17 mouse cellular contexts compared by ENCODE assay signal in genomic region chr2:178624907-178625306, GRCm38 (mm10).
"Had no signal": no experiment of that assay in that cellular context is flagged by ENCODE, and none has a peak within 500 bp of the region (broad histone marks: within the 10 kb centered on the region; RNA-seq: fewer than 3 reads in every experiment).

No protein-coding gene starts in this region.

- H3K4me3 ChIP-seq: midbrain, embryonic 10.5 days; midbrain, embryonic 13.5 days; myocyte; neural tube, embryonic 13.5 days; neural tube, embryonic 15.5 days; stomach, embryonic 15.5 days had no signal

- DNase-seq: lung, adult 18-20 months; lung, embryonic 14.5 days; lung, postnatal 10 days; lung, postnatal 4 days; retina, postnatal 1 day; right cerebral cortex, postnatal 14 days; thymus, adult 2 months; thymus, postnatal 25 days; thymus, postnatal 4 days had no signal

- H3K9ac ChIP-seq: lung, embryonic 14.5 days; midbrain, embryonic 13.5 days; neural tube, embryonic 13.5 days; neural tube, embryonic 15.5 days; stomach, embryonic 15.5 days had no signal

- H3K9me3 ChIP-seq: midbrain, embryonic 10.5 days; midbrain, embryonic 13.5 days; neural tube, embryonic 13.5 days; neural tube, embryonic 15.5 days; stomach, embryonic 15.5 days had no signal

- H3K4me2 ChIP-seq: lung, embryonic 14.5 days; midbrain, embryonic 13.5 days; neural tube, embryonic 13.5 days; neural tube, embryonic 15.5 days; stomach, embryonic 15.5 days had no signal

- H3K27ac ChIP-seq: midbrain, embryonic 10.5 days; neural tube, embryonic 13.5 days; neural tube, embryonic 15.5 days; stomach, embryonic 15.5 days; stomach, postnatal 0 days had no signal

- H3K36me3 ChIP-seq: midbrain, embryonic 10.5 days; midbrain, embryonic 13.5 days; neural tube, embryonic 13.5 days; neural tube, embryonic 15.5 days; stomach, embryonic 15.5 days had no signal

- H3K27me3 ChIP-seq: neural tube, embryonic 13.5 days; neural tube, embryonic 15.5 days; stomach, embryonic 15.5 days had no signal

- ATAC-seq: midbrain, embryonic 16.5 days had no signal
